In the genomic region with DNA sequence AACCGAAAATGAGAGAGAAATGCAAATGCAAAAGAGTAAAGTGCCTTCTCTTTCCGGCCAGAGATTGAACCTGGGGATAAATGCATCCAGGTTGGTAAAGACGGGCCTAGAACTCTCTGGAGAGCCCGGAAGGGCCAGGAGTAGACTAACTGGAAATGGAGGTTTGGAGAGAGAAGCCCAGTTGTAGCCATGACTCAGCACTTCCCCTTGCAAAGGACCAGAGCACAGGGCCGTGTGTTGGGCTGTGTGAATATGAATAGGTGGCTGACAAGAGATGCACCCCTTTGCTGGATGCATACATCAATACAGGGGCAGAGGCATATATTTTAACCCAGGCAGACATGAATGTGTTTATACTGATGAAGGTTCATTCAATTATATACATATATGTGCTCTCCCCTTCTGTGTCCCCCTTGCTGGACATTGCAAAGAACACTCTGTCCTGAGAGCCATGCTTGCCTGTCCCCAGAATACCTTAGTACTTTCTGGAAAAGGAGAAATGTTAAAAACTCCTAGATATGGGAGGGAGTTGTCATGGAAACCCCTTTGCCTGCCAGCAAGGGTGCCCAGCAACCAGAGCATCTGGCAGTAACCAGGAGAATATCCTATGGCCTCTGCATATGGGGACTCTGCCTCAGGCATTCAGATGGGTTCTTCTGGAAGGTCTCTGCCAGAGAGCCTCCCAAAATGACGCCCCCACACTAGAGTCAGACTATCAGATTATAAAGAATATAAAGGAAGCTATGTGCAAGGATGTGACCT, we compare ENCODE assay signal across 10 mouse cellular contexts. TPM values are rescaled to one million over a fixed set of nuclear protein-coding genes. Genes with fewer than 3 reads are reported as not detected.
DNase-seq lines count a peak whose midpoint lies in the region; ATAC-seq lines count a peak whose summit lies in the region.
"Had no signal": no experiment of that assay in that cellular context is flagged by ENCODE, and none has a peak within 500 bp of the region (broad histone marks: within the 10 kb centered on the region; RNA-seq: fewer than 3 reads in every experiment).

No protein-coding gene starts in this region.

- H3K27me3 ChIP-seq in forebrain, embryonic 12.5 days: peaks cover 63% of the 10 kb centered on the region
- H3K27me3 ChIP-seq in midbrain, embryonic 10.5 days (ENCODE audit: low read depth, poor library complexity, severe bottlenecking): peaks cover 62% of the 10 kb centered on the region
- peaks cover 67% of the 10 kb centered on the region for H3K27me3 ChIP-seq in liver, embryonic 12.5 days (replicated peaks)

- ATAC-seq in forebrain, embryonic 12.5 days (ENCODE audit: low FRiP score): no peak
- no peak for ATAC-seq in liver, embryonic 12.5 days

- no peaks in the 10 kb centered on the region for H3K9me3 ChIP-seq in forebrain, embryonic 12.5 days
- H3K9me3 ChIP-seq in midbrain, embryonic 10.5 days (replicated peaks): no peaks in the 10 kb centered on the region
- no peaks in the 10 kb centered on the region for H3K9me3 ChIP-seq in liver, embryonic 12.5 days (replicated peaks)
- H3K9me3 ChIP-seq: liver, embryonic 13.5 days had no signal

- DNase-seq in right cerebral cortex, adult 18-20 months: peak; percentile 43
- DNase-seq in right cerebral cortex, postnatal 4 days: no peak
- no peak for DNase-seq in midbrain, embryonic 10.5 days (ENCODE audit: low spot score)
- no peak for DNase-seq in urinary bladder, adult 2 months (ENCODE audit: low spot score)
- DNase-seq in urinary bladder, adult 18-20 months (ENCODE audit: low spot score in 2 of 2): no peak
- DNase-seq: heart, postnatal 10 days; kidney, postnatal 25 days; liver, embryonic 13.5 days had no signal

- H3K9ac ChIP-seq in forebrain, embryonic 12.5 days: no peak overlapping the region
- no peak overlapping the region for H3K9ac ChIP-seq in liver, embryonic 12.5 days
- H3K9ac ChIP-seq: liver, embryonic 13.5 days had no signal

- H3K36me3 ChIP-seq in forebrain, embryonic 12.5 days (replicated peaks): no peaks in the 10 kb centered on the region
- H3K36me3 ChIP-seq in midbrain, embryonic 10.5 days: no peaks in the 10 kb centered on the region
- no peaks in the 10 kb centered on the region for H3K36me3 ChIP-seq in liver, embryonic 12.5 days
- H3K36me3 ChIP-seq: liver, embryonic 13.5 days had no signal

- WGBS in forebrain, embryonic 12.5 days: 42% methylated on average over 6 of the region's 6 CpGs
- WGBS in midbrain, embryonic 10.5 days: 44% methylated on average over 6 of the region's 6 CpGs
- WGBS in liver, embryonic 12.5 days (ENCODE audit: insufficient replicate concordance): 26% methylated on average over 6 of the region's 6 CpGs

- no peak overlapping the region for H3K27ac ChIP-seq in forebrain, embryonic 12.5 days
- no peak overlapping the region for H3K27ac ChIP-seq in midbrain, embryonic 10.5 days (replicated peaks)
- no peak overlapping the region for H3K27ac ChIP-seq in liver, embryonic 12.5 days
- H3K27ac ChIP-seq: liver, embryonic 13.5 days had no signal

- H3K4me3 ChIP-seq in forebrain, embryonic 12.5 days (replicated peaks): no peak overlapping the region
- H3K4me3 ChIP-seq in midbrain, embryonic 10.5 days: peak overlapping the region; percentile 85
- no peak overlapping the region for H3K4me3 ChIP-seq in liver, embryonic 12.5 days
- H3K4me3 ChIP-seq: liver, embryonic 13.5 days had no signal

- H3K4me1 ChIP-seq in forebrain, embryonic 12.5 days: peaks cover 46% of the 10 kb centered on the region
- H3K4me1 ChIP-seq in midbrain, embryonic 10.5 days: peaks cover 58% of the 10 kb centered on the region
- peaks cover 19% of the 10 kb centered on the region; the same call in 1 of the 2 replicates for H3K4me1 ChIP-seq in liver, embryonic 12.5 days

- peak overlapping the region; percentile 94; the same call in 1 of the 2 replicates for H3K4me2 ChIP-seq in forebrain, embryonic 12.5 days
- H3K4me2 ChIP-seq in liver, embryonic 12.5 days: no peak overlapping the region

RNA-seq across cellular contexts. Expression of a gene that starts 4.7 kb away (rescaled TPM):
- polyA plus RNA-seq in forebrain, embryonic 12.5 days (2016; fragmentation: Nextera tagmentation; extraction: Ambion mirVana): 2.0 TPM in 2 replicates
- polyA plus RNA-seq in midbrain, embryonic 10.5 days (2016; fragmentation: Nextera tagmentation; extraction: Ambion mirVana): 1.3 and 2.2 TPM in 2 replicates
- polyA plus RNA-seq in urinary bladder, adult 2 months (2012; rRNA removed): 0.03 and 0.13 TPM in 2 replicates
- polyA plus RNA-seq in liver, embryonic 12.5 days (2016; fragmentation: Nextera tagmentation; extraction: Ambion mirVana): not detected in 2 replicates
- polyA plus RNA-seq: liver, embryonic 13.5 days had no signal

RNA-seq across cellular contexts. Expression of a gene that starts 25.8 kb away (rescaled TPM):
- polyA plus RNA-seq in forebrain, embryonic 12.5 days (2016; fragmentation: Nextera tagmentation; extraction: Ambion mirVana): not detected in 2 replicates
- 0.36 TPM in 1 of 2 replicates, not detected in the other for polyA plus RNA-seq in midbrain, embryonic 10.5 days (2016; fragmentation: Nextera tagmentation; extraction: Ambion mirVana)
- polyA plus RNA-seq in urinary bladder, adult 2 months (2012; rRNA removed): not detected in 2 replicates
- 0.29 and 0.36 TPM in 2 replicates for polyA plus RNA-seq in liver, embryonic 12.5 days (2016; fragmentation: Nextera tagmentation; extraction: Ambion mirVana)

RNA-seq across cellular contexts. Expression of a gene that starts 33.5 kb away (rescaled TPM):
- not detected in 2 replicates for polyA plus RNA-seq in forebrain, embryonic 12.5 days (2016; fragmentation: Nextera tagmentation; extraction: Ambion mirVana)
- polyA plus RNA-seq in midbrain, embryonic 10.5 days (2016; fragmentation: Nextera tagmentation; extraction: Ambion mirVana): 0.26 TPM in 1 of 2 replicates, not detected in the other
- polyA plus RNA-seq in urinary bladder, adult 2 months (2012; rRNA removed): not detected in 2 replicates
- not detected in 2 replicates for polyA plus RNA-seq in liver, embryonic 12.5 days (2016; fragmentation: Nextera tagmentation; extraction: Ambion mirVana)
- polyA plus RNA-seq: liver, embryonic 13.5 days had no signal
